Mouse (Mus musculus): ENCODE measurements around the gene Phc3. TPM values are rescaled to one million over a fixed set of nuclear protein-coding genes. Genes with fewer than 3 reads are reported as not detected.

The Phc3 gene
- polyA plus RNA-seq, 1 experiment = 37.3 TPM

DNA sequence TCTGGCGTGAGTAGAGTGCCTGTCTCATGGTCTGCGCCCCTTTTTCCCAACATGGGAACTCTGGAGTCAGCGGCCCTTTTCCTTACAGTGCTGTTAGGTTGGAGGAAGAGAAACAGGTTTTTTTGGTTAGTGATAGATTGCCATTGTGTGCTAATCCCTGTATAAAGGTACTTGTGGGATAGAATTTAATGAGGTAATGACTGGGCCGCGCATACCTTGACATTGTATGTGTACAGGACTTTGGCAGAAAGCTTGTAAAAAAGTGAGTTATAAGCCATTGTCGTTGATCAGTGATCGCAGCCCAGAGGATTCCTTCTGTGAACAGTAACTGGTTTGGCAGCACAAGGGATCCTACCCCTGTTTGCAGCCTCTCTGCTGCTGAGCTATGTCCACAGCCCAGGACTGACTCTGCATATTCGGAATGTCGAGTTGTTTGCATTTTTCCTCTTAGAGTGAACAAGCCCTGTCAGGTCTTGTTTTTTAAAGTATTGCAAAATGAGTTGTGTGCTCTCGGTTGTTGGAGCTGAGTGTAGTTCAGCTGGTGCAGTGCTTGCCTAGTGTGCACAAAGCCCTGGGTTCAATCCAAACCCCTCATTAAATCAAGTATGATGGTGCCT lies 30.3 kb upstream of the Phc3 start:
- TF ChIP-seq POLR2A (IDR thresholded peaks at IDR 0.05; ENCODE audit: low read depth, low read length) = no peak
- TF ChIP-seq CTCF (IDR thresholded peaks at IDR 0.05; ENCODE audit: borderline replicate concordance, insufficient read depth, low read length) = no peak
- Histone ChIP-seq H3K4me3 (ENCODE audit: insufficient read depth, low read length) (no peak overlapping the region), H3K27ac (ENCODE audit: insufficient read depth, low read length) (peak overlapping the region; percentile 84), H3K4me1 (ENCODE audit: control insufficient read depth, insufficient read depth, low read length) (peaks cover 13% of the 10 kb centered on the region)

DNA sequence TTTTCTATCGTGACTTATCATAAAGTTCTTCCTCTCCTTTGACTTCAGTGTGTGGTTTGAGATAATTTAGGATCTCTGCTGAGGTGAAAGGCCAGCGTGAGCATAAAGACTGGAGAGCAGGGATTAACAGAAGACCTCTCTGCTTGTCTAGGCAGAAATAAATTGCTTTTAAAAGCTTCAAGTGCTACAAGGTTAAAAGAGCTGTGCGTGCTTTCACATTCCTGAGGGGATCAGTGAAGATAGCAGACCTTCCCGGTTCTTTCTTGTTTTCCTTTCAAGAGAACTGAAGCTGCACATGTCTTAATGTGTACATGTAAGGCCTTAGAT lies 27.4 kb upstream of the Phc3 start:
- Histone ChIP-seq H3K4me3 (ENCODE audit: insufficient read depth, low read length) (peak overlapping the region; percentile 94), H3K4me1 (ENCODE audit: control insufficient read depth, insufficient read depth, low read length) (peaks cover 13% of the 10 kb centered on the region), H3K27ac (ENCODE audit: insufficient read depth, low read length) (peak overlapping the region; percentile 54)
- no peak for TF ChIP-seq POLR2A (IDR thresholded peaks at IDR 0.05; ENCODE audit: low read depth, low read length)
- TF ChIP-seq CTCF (IDR thresholded peaks at IDR 0.05; ENCODE audit: borderline replicate concordance, insufficient read depth, low read length) = no peak

GRCm38 (mm10) chr3:30995899-30996687 lies 26.9 kb upstream of the Phc3 start:
- H3K4me1 ChIP-seq (ENCODE audit: control insufficient read depth, insufficient read depth, low read length) = peaks cover 8% of the 10 kb centered on the region
- H3K4me3 ChIP-seq (ENCODE audit: insufficient read depth, low read length) = peak overlapping the region; percentile 94
- H3K27ac ChIP-seq (ENCODE audit: insufficient read depth, low read length) = peak overlapping the region; percentile 54
- TF ChIP-seq CTCF (IDR thresholded peaks at IDR 0.05; ENCODE audit: borderline replicate concordance, insufficient read depth, low read length) (no peak), POLR2A (IDR thresholded peaks at IDR 0.05; ENCODE audit: low read depth, low read length) (0 out of 2 replicates have a peak, but pooled peaks have one; percentile 18)

GRCm38 (mm10) chr3:30995283-30995898 lies 26.2 kb upstream of the Phc3 start, which contains the start of gene Prkci:
TSS of gene Prkci (plus strand) at chr3:30995747.
- Histone ChIP-seq H3K27ac (ENCODE audit: insufficient read depth, low read length) (peak within 1 kb of the TSS; percentile 54), H3K4me3 (ENCODE audit: insufficient read depth, low read length) (peak within 1 kb of the TSS; percentile 94), H3K4me1 (ENCODE audit: control insufficient read depth, insufficient read depth, low read length) (peaks cover 6% of the 10 kb centered on the region; the same call in 1 of the 2 replicates)
- TF ChIP-seq POLR2A (IDR thresholded peaks at IDR 0.05; ENCODE audit: low read depth, low read length) (peak; percentile 84), CTCF (IDR thresholded peaks at IDR 0.05; ENCODE audit: borderline replicate concordance, insufficient read depth, low read length) (no peak)

DNA sequence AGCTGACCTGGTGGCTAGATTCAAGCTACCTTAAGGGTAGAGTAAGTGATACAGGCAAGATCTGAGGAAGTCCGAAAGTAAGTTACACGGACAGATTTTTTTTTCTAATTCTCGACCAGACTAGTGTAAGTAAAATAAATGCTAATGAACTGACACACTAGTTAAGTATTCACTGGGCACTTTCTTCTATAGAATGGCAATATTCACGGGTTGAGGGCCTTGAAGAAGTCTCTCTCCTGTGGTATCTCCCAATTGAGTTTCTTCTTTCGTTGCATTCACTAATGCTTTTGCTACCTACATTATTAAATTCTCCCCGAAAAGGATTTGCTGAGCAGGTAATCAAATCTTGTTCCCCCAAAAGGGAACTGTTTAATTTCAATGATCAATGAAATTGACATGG lies 25.6 kb upstream of the Phc3 start:
- TF ChIP-seq CTCF (IDR thresholded peaks at IDR 0.05; ENCODE audit: borderline replicate concordance, insufficient read depth, low read length) (no peak), POLR2A (IDR thresholded peaks at IDR 0.05; ENCODE audit: low read depth, low read length) (no peak)
- Histone ChIP-seq H3K4me1 (ENCODE audit: control insufficient read depth, insufficient read depth, low read length) (peaks cover 3% of the 10 kb centered on the region; the same call in 1 of the 2 replicates), H3K4me3 (ENCODE audit: insufficient read depth, low read length) (peak overlapping the region; percentile 16; the same call in 1 of the 2 replicates), H3K27ac (ENCODE audit: insufficient read depth, low read length) (peak overlapping the region; percentile 1; the same call in 1 of the 2 replicates)

DNA sequence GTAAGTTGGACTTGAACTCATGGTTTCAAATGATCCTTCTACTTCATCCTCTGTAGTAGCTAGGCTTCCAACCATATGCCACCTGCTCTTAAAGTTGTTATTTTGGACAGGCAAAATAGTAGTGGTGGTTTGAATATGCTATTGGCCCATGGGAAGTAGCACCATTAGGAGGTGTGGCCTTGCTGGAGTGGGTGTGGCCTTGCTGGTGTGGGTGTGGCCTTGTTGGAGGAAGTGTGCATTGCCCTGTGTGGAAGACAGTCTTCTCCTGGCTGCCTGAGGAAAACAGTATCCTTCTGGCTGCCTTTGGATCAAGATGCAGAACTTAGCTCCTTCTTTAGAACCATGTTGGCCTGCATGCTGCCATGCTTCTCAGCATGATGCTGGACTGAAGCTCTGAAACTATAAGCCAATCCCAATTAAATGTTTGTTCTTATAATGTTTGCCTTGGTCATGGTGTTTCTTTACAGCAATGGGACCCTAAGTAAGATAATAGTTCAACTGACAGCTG lies 23.9 kb upstream of the Phc3 start:
- Histone ChIP-seq H3K27ac (ENCODE audit: insufficient read depth, low read length) (no peak overlapping the region), H3K4me3 (ENCODE audit: insufficient read depth, low read length) (no peak overlapping the region), H3K4me1 (ENCODE audit: control insufficient read depth, insufficient read depth, low read length) (no peaks in the 10 kb centered on the region)
- TF ChIP-seq POLR2A (IDR thresholded peaks at IDR 0.05; ENCODE audit: low read depth, low read length) (no peak), CTCF (IDR thresholded peaks at IDR 0.05; ENCODE audit: borderline replicate concordance, insufficient read depth, low read length) (no peak)

- no peak overlapping the region for H3K27ac ChIP-seq (ENCODE audit: insufficient read depth, low read length)
- no peaks in the 10 kb centered on the region for H3K4me1 ChIP-seq (ENCODE audit: control insufficient read depth, insufficient read depth, low read length)
- no peak overlapping the region for H3K4me3 ChIP-seq (ENCODE audit: insufficient read depth, low read length)
- TF ChIP-seq CTCF (IDR thresholded peaks at IDR 0.05; ENCODE audit: borderline replicate concordance, insufficient read depth, low read length) (no peak), POLR2A (IDR thresholded peaks at IDR 0.05; ENCODE audit: low read depth, low read length) (no peak)
Measured at GRCm38 (mm10) chr3:30992161-30992560, 22.9 kb upstream of the Phc3 start.

- no peak overlapping the region for H3K4me3 ChIP-seq (ENCODE audit: insufficient read depth, low read length)
- TF ChIP-seq CTCF (IDR thresholded peaks at IDR 0.05; ENCODE audit: borderline replicate concordance, insufficient read depth, low read length) = no peak
- TF ChIP-seq POLR2A (IDR thresholded peaks at IDR 0.05; ENCODE audit: low read depth, low read length) = no peak
- no peaks in the 10 kb centered on the region for H3K4me1 ChIP-seq (ENCODE audit: control insufficient read depth, insufficient read depth, low read length)
- no peak overlapping the region for H3K27ac ChIP-seq (ENCODE audit: insufficient read depth, low read length)
Measured at GRCm38 (mm10) chr3:30987396-30988318, 18.4 kb upstream of the Phc3 start.
